Mouse (Mus musculus) cerebellum, adult 11 months (tissue): ENCODE data around the gene Rnft1.
"Not testable (repeated sequence)": the region's sequence is repeated elsewhere in the genome, so short reads cannot be mapped to it uniquely, and the experiment has no call there.

Experiments
- DNase-seq: peaks from one replicate; pipeline ENCODE4 v3.0.0; 2022

Rnft1 gene

GRCm38 (mm10) chr11:86527528-86527927 is 43.1 kb downstream of the Rnft1 start:
- DNase-seq: no peak

GRCm38 (mm10) chr11:86532834-86533233 is 48.4 kb downstream of the Rnft1 start:
- DNase-seq: no peak

- DNase-seq: not testable (repeated sequence)
Measured at GRCm38 (mm10) chr11:86533302-86533701, 48.8 kb downstream of the Rnft1 start.

GRCm38 (mm10) chr11:86534201-86534910 is 49.9 kb downstream of the Rnft1 start:
- DNase-seq: no peak

- no peak for DNase-seq
Measured at GRCm38 (mm10) chr11:86538786-86539185, 54.3 kb downstream of the Rnft1 start.

GRCm38 (mm10) chr11:86539716-86540475 is 55.4 kb downstream of the Rnft1 start:
- no peak for DNase-seq

- no peak for DNase-seq
Measured at GRCm38 (mm10) chr11:86540476-86540845, 56.0 kb downstream of the Rnft1 start.

GRCm38 (mm10) chr11:86542851-86543250 is 58.4 kb downstream of the Rnft1 start:
- no peak for DNase-seq

- no peak for DNase-seq
Measured at GRCm38 (mm10) chr11:86543960-86544638, 59.6 kb downstream of the Rnft1 start.

- DNase-seq: peak; percentile 99
Measured at GRCm38 (mm10) chr11:86544639-86545299, 60.3 kb downstream of the Rnft1 start, which contains the start of the genes Rps6kb1 and Tubd1. Gene Rps6kb1, minus strand, starts transcription at chr11:86544805. Gene Tubd1, plus strand, starts transcription at chr11:86544991.

- no peak for DNase-seq
Measured at GRCm38 (mm10) chr11:86545556-86545955, 61.1 kb downstream of the Rnft1 start.

- DNase-seq: no peak
Measured at GRCm38 (mm10) chr11:86547412-86547811, 63.0 kb downstream of the Rnft1 start.
